ENCODE assay signal across 12 mouse cellular contexts in genomic region chr2:158689640-158690039, GRCm38 (mm10). TPM values are rescaled to one million over a fixed set of nuclear protein-coding genes. Genes with fewer than 3 reads are reported as not detected.
DNase-seq lines count a peak whose midpoint lies in the region; ATAC-seq and TF ChIP-seq lines count a peak whose summit lies in the region.
"Had no signal": no experiment of that assay in that cellular context is flagged by ENCODE, and none has a peak within 500 bp of the region (broad histone marks: within the 10 kb centered on the region; RNA-seq: fewer than 3 reads in every experiment).

No protein-coding gene starts in this region.

- ATAC-seq in heart, embryonic 15.5 days (replicated peaks; ENCODE audit: insufficient number of reproducible peaks, insufficient read depth, low FRiP score, low read depth), result no peak
- no peak for ATAC-seq in heart, embryonic 12.5 days (ENCODE audit: insufficient number of reproducible peaks, low FRiP score)
- ATAC-seq in lung, embryonic 16.5 days (ENCODE audit: low read depth), result no peak
- ATAC-seq in hindbrain, postnatal 0 days, result peak; percentile 18; the same call in 1 of the 2 replicates
- ATAC-seq: liver, embryonic 12.5 days had no signal

- TF ChIP-seq POLR2A in lung, adult 2 months (IDR thresholded peaks at IDR 0.05; ENCODE audit: borderline replicate concordance, extremely low read depth, low read depth, low read length), result no peak

- H3K27me3 ChIP-seq in heart, embryonic 15.5 days, result no peaks in the 10 kb centered on the region
- no peaks in the 10 kb centered on the region for H3K27me3 ChIP-seq in heart, embryonic 12.5 days (replicated peaks)
- no peaks in the 10 kb centered on the region for H3K27me3 ChIP-seq in lung, embryonic 16.5 days (ENCODE audit: control insufficient read depth, insufficient read depth, low read depth, low read length)
- H3K27me3 ChIP-seq in hindbrain, postnatal 0 days (ENCODE audit: insufficient read depth, low read length), result no peaks in the 10 kb centered on the region
- H3K27me3 ChIP-seq: liver, embryonic 12.5 days had no signal

- no peaks in the 10 kb centered on the region for H3K36me3 ChIP-seq in heart, embryonic 15.5 days
- no peaks in the 10 kb centered on the region for H3K36me3 ChIP-seq in heart, embryonic 12.5 days
- no peaks in the 10 kb centered on the region for H3K36me3 ChIP-seq in lung, embryonic 16.5 days (ENCODE audit: control insufficient read depth, insufficient read depth, low read length)
- no peaks in the 10 kb centered on the region for H3K36me3 ChIP-seq in hindbrain, postnatal 0 days (ENCODE audit: insufficient read depth, low read length)
- H3K36me3 ChIP-seq: liver, embryonic 12.5 days had no signal

- H3K27ac ChIP-seq in heart, embryonic 15.5 days, result peak overlapping the region; percentile 38
- H3K27ac ChIP-seq in heart, embryonic 12.5 days (ENCODE audit: poor library complexity, severe bottlenecking), result no peak overlapping the region
- H3K27ac ChIP-seq in lung, embryonic 16.5 days (ENCODE audit: low read length), result peak overlapping the region; percentile 45; the same call in 1 of the 2 replicates
- H3K27ac ChIP-seq in hindbrain, postnatal 0 days, result peak overlapping the region; percentile 51; the same call in 1 of the 2 replicates
- H3K27ac ChIP-seq: liver, embryonic 12.5 days had no signal

- TF ChIP-seq CTCF in lung, adult 2 months (IDR thresholded peaks at IDR 0.05; ENCODE audit: insufficient read depth, low read length), result no peak
- TF ChIP-seq CTCF in hindbrain, postnatal 0 days (IDR thresholded peaks at IDR 0.05; ENCODE audit: low read depth), result no peak

- no peak for DNase-seq in lung, adult 2 months
- no peak for DNase-seq in hindbrain, postnatal 0 days (ENCODE audit: low spot score)
- DNase-seq in thymus, postnatal 25 days, result peak; percentile 58
- no peak for DNase-seq in cerebellum, postnatal 14 days
- DNase-seq in left cerebral cortex, adult 8-10 months (ENCODE audit: low spot score in 2 of 2), result no peak
- DNase-seq: gastrocnemius, postnatal 10 days; heart, postnatal 10 days; kidney, adult 8-10 months had no signal

- H3K4me1 ChIP-seq in heart, embryonic 15.5 days (replicated peaks), result peaks cover 22% of the 10 kb centered on the region
- H3K4me1 ChIP-seq in heart, embryonic 12.5 days (replicated peaks), result peaks cover 29% of the 10 kb centered on the region
- H3K4me1 ChIP-seq in lung, embryonic 16.5 days (replicated peaks; ENCODE audit: control insufficient read depth, insufficient read depth, low read length), result 0 out of 2 replicates have a peak, but pooled peaks cover 2% of the 10 kb centered on the region
- peaks cover 40% of the 10 kb centered on the region for H3K4me1 ChIP-seq in lung, adult 2 months (ENCODE audit: control insufficient read depth, insufficient read depth, low read length)
- H3K4me1 ChIP-seq in hindbrain, postnatal 0 days (ENCODE audit: insufficient read depth, low read length), result peaks cover 8% of the 10 kb centered on the region; the same call in 1 of the 2 replicates

- H3K9ac ChIP-seq in heart, embryonic 15.5 days, result 0 out of 2 replicates have a peak overlapping the region, but pooled peaks have one; percentile 7
- no peak overlapping the region for H3K9ac ChIP-seq in heart, embryonic 12.5 days
- H3K9ac ChIP-seq in lung, embryonic 16.5 days (ENCODE audit: low read length), result no peak overlapping the region
- no peak overlapping the region for H3K9ac ChIP-seq in hindbrain, postnatal 0 days (replicated peaks; ENCODE audit: low read length)
- H3K9ac ChIP-seq: liver, embryonic 12.5 days had no signal

- no peak overlapping the region for H3K4me2 ChIP-seq in heart, embryonic 15.5 days
- H3K4me2 ChIP-seq in heart, embryonic 12.5 days, result no peak overlapping the region
- no peak overlapping the region for H3K4me2 ChIP-seq in lung, embryonic 16.5 days (ENCODE audit: low read depth, low read length)
- H3K4me2 ChIP-seq in hindbrain, postnatal 0 days (ENCODE audit: low read depth, low read length), result no peak overlapping the region
- H3K4me2 ChIP-seq: liver, embryonic 12.5 days had no signal

- H3K4me3 ChIP-seq in heart, embryonic 15.5 days, result no peak overlapping the region
- no peak overlapping the region for H3K4me3 ChIP-seq in heart, embryonic 12.5 days
- H3K4me3 ChIP-seq in lung, embryonic 16.5 days (ENCODE audit: low read length), result no peak overlapping the region
- no peak overlapping the region for H3K4me3 ChIP-seq in lung, adult 2 months (replicated peaks; ENCODE audit: extremely low read depth, low read depth, low read length)
- H3K4me3 ChIP-seq in hindbrain, postnatal 0 days (ENCODE audit: low read length), result no peak overlapping the region
- H3K4me3 ChIP-seq: liver, embryonic 12.5 days had no signal

- WGBS in heart, embryonic 15.5 days, result 42% methylated on average over 7 of the region's 7 CpGs
- 49% methylated on average over 7 of the region's 7 CpGs for WGBS in heart, embryonic 12.5 days
- WGBS in lung, embryonic 16.5 days, result 58% methylated on average over 7 of the region's 7 CpGs
- 51% methylated on average over 7 of the region's 7 CpGs for WGBS in lung, adult 2 months
- WGBS in hindbrain, postnatal 0 days, result 50% methylated on average over 7 of the region's 7 CpGs

- H3K9me3 ChIP-seq in heart, embryonic 15.5 days (replicated peaks), result no peaks in the 10 kb centered on the region
- H3K9me3 ChIP-seq in heart, embryonic 12.5 days (replicated peaks), result no peaks in the 10 kb centered on the region
- H3K9me3 ChIP-seq in lung, embryonic 16.5 days (ENCODE audit: control insufficient read depth, low read length), result no peaks in the 10 kb centered on the region
- H3K9me3 ChIP-seq in hindbrain, postnatal 0 days (ENCODE audit: low read length), result no peaks in the 10 kb centered on the region
- H3K9me3 ChIP-seq: liver, embryonic 12.5 days had no signal

RNA-seq across cellular contexts. Expression of gene Ppp1r16b, which starts 24.4 kb away (rescaled TPM):
- polyA plus RNA-seq in heart, embryonic 15.5 days (2015; fragmentation: Nextera tagmentation; extraction: Ambion mirVana), result 5.2 and 6.8 TPM in 2 replicates
- 4.0 and 4.6 TPM in 2 replicates for polyA plus RNA-seq in heart, embryonic 12.5 days (2016; fragmentation: Nextera tagmentation; extraction: Ambion mirVana)
- polyA plus RNA-seq in lung, embryonic 16.5 days (2015; fragmentation: Nextera tagmentation; extraction: Ambion mirVana), result 22.5 and 24.4 TPM in 2 replicates
- polyA plus RNA-seq in lung, adult 2 months (2012; rRNA removed), result 31.6 and 43.5 TPM in 2 replicates
- total RNA-seq in hindbrain, postnatal 0 days (2014; rRNA removed), result 25.9 and 32.4 TPM in 2 replicates
- polyA plus RNA-seq in hindbrain, postnatal 0 days (2015; fragmentation: Nextera tagmentation; extraction: Ambion mirVana), result 29.7 and 30.3 TPM in 2 replicates
- 100 to 1,000 TPM; 130 to 163 (median 146) TPM for total RNA-seq in left cerebral cortex, adult 8-10 months (2022)
